Mouse (Mus musculus): Measurements from ENCODE around the gene Cfap97.
"Not testable (repeated sequence)": the region's sequence is repeated elsewhere in the genome, so short reads cannot be mapped to it uniquely, and the experiment has no call there.

The Cfap97 gene

DNA sequence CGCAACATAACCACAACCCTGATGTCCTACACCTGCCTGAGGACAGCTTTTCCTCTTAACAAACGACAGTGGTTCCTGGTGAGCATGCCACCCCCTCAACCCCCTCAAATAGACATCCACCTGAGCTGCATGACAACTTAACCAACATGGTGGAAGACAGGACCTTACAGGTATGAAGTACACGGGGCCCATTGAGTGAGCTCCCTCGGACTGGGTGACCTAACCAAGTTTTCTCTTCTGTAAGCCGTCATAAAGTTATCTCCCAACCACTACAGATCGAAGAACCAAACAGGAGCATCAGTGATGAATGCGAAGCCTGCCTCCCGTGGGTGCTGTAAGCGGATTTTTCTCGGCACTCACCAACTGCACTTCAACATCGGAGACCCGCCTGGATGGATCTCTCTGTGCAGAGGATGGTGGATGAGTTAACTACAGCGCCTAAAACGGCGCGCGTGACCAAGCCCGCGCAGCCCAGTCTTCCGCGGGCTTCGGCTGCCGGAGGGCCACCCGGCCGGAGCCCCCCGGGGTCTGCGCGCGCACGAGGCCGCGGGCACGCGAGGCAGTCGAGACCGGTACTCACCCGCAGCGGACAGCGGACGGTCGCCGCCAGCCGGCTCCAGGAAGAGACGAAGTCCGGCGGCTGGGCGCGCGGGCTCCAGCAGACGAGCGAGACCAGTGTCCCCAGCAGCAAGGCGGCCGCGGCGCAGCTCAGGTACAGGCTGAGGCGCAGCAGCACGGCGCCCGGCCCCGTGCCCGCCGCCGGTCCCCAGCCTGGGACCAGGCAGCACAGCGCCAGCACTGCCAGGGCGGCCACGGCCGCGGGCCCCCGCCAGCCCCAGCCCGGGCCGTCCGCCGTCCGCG lies at the start of gene Cfap97:
TSS of gene Cfap97 (plus strand) at position 570 of the 861 bp plus-strand sequence.
- DNase-seq (ENCODE audit: low read depth, low spot score), result no peak

DNA sequence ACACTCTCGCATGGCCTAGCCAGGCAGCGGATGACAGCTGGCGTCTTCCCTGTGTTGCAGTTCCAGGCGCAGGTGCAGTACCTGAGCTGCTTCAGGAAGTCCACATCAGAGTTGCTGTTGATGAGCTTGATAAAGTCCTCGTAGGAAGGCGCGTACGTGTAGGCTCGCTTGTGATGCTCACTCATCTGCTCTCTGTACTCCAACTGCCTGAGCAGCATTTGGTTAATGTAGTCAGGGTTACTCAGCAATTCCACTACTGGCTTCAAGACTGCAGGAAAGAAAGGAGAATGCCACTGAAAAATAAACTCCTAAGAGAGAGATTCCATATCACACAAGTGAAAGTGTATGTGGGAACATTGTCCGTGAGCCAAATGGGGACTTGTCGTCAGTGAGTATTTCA lies 48.1 kb upstream of the Cfap97 start:
- DNase-seq (ENCODE audit: low read depth, low spot score), result no peak

DNA sequence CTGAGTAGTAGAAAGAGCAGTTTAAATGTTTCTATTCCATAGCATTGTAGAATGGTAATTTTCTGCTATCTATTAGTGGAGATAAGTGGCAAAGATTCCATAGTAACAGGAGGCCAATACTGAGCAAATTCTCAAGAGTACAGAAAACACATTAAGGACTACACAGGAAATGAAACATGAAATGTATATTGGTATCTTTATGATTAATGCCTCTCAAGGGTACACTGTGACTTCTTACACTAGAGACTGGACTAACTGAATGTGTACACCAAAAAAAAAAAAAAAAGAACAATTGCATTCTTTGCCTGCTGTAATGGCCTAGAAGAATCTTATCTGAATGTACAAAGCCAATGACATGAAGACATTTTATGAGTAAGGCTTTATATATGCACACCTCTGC lies 43.9 kb upstream of the Cfap97 start:
- DNase-seq (ENCODE audit: low read depth, low spot score), result no peak

DNA sequence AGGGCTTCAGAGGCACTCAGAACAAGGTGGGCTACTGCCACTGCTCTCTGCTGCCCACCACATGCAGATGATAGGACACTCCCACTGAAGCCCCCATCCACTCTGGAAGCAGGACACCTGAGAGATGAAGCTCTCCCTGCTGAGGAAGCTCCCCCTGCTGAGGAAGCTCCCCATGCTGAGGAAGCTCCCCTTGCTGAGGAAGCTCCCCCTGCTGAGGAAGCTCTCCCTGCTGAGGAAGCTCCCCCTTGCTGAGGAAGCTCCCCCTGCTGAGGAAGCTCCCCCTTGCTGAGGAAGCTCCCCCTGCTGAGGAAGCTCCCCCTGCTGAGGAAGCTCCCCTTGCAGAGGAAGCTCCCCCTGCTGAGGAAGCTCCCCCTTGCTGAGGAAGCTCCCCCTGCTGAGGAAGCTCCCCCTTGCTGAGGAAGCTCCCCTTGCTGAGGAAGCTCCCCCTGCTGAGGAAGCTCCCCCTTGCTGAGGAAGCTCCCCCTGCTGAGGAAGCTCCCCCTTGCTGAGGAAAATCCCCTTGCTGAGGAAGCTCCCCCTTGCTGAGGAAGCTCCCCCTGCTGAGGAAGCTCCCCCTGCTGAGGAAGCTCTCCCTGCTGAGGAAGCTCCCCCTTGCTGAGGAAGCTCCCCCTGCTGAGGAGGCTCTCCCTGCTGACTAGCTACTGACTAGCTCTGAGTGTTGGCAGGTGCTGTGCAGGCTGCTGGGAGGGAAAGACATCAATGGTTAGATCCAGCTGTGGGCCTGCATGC lies 38.0 kb upstream of the Cfap97 start:
- DNase-seq (ENCODE audit: low read depth, low spot score), result not testable (repeated sequence)

DNA sequence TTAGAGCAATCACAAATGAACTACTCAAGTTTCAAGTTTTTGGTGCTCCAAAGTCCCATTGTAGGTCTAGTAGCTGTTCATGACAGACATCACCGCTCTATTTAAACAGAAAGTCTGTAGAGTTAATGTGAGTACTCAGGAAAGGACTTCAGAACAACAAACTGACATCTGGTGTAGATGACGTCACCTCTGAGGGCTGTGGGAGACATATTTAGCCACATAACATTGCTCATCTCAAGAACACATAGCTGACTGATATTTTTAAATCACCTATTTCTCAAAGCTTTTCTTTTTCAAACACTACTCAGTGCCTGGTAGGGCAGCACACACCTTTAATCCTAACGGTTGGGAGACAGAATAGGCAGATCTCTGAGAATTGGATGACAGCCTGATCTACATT lies 34.4 kb upstream of the Cfap97 start:
- DNase-seq (ENCODE audit: low read depth, low spot score), result peak; percentile 75

DNA sequence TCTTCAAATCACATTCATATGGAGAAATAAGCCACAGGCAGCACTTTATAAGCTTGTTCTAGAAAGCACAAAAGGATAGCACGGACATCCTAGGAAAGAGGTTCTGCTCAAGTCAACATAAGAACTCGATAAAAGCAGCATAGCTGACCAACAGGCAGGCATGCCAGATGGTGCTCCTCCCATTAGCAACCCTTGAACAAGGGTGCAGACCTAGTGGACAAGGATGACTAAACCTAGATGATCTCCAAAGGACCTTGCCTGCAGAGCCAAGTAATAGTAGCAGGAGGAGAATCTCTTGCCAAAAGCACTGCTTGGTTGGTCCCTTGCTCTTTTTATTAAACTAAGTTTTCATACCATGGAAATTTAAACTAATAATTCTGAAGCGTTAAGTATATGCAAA lies 32.4 kb upstream of the Cfap97 start:
- DNase-seq (ENCODE audit: low read depth, low spot score), result no peak

DNA sequence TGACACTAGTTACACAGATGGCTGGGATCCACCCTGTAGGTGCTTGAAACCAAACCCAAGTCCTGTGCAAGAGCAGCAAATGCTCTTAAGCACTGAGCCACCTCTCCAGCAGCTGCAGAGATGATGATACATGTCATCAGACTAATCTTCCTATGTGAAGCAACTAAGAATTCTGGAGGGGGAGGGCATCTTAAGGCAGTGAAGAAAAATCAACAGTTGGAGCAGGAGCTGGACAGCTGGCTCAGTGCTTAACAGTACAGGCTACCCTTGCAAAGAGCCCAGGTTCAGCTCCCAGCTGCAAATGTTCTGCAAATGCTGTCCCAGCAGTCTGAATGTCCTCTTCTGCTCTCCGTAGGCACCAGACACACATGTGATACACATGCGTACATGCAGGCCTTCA lies 29.1 kb upstream of the Cfap97 start:
- DNase-seq (ENCODE audit: low read depth, low spot score), result no peak

DNA sequence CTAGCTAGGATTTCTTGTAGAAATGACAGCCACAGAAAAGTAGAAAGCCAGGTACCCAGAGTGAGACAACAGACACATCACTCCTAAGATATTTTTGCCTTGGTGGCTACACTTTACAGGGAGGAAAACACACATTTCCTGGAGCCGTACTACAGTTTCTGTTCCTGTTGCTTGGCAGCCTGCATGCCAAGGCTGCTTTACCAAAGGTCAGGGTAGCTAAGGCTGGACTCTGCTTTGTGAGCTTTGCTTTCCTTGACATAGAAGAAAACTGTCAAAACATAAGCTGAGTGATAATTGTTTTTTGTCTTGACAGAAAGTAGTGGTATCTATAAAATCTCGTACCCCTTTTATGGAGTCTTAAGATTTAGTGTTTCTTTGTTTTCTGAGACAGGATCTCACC lies 21.1 kb upstream of the Cfap97 start:
- no peak for DNase-seq (ENCODE audit: low read depth, low spot score)

DNA sequence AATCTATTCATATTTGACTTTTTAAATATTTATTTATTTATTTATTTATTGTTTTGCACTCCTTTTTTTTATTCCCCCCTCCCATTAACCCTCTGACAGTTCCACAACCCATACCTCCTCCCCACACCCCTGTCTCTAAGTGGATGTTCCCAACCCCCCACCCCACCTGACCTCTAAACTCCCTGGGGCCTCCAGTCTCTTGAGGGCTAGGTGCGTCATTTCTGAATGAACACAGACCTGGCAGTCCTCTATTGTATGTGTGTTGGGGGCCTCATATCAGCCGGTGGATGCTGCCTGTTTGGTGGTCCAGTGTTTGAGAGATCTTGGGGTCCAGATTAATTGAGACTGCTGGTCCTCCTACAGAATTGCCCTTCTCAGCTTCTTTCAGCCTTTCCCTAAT lies 16.0 kb upstream of the Cfap97 start:
- not testable (repeated sequence) for DNase-seq (ENCODE audit: low read depth, low spot score)

DNA sequence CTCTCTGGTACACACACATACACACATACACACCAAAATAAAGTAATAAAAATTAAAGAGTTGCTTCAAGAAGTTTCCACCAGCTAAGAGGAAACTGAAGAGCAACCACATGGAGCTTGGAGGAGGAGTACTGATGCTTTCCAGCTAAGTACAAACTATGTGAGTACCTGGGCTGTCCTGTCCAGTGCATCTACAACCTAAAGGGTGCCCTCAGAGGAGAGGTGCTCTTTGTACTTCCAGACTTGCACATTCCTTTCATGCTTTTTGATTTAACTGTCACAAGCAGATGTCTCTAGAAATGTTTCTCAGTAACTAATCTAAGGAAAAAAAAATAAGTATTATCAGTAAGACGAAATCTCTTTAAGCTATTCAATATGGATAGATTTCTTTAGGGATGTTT lies 14.2 kb upstream of the Cfap97 start:
- DNase-seq (ENCODE audit: low read depth, low spot score), result no peak

DNA sequence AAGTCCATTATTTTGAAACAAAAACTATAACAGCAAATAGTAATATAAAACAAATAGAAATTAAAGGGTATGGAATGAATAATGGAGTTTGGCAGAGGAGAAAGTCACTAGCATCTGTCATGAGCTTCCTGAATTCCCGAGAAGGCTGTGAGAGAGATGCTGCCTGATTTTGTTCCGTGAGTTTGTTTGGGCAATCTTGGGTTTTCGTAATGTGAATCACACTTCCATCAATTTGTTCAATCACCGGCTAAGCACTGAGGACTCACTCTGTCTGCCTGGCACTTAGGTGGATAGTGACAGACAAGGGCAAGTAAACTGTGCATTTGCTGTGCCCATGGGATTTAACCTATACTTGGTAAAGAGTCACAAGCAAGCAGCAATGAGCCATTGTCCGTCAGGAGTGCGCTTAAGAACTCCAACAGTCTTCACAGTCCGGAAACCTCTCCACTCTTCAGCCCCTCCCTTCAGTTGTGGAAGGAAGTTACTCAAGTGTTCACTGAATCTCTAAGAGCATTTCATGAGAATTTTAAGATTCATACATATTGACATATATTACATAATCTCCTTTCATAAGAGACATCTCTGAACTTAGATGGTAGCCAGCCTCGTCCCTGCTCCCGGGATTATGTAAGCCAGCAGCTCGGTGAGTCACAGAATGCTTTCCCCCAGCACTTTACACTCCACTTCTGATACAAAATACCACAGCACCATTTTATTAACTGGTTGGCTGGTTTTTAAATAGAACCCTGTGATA lies 13.6 kb upstream of the Cfap97 start:
- DNase-seq (ENCODE audit: low read depth, low spot score), result peak; percentile 62

DNA sequence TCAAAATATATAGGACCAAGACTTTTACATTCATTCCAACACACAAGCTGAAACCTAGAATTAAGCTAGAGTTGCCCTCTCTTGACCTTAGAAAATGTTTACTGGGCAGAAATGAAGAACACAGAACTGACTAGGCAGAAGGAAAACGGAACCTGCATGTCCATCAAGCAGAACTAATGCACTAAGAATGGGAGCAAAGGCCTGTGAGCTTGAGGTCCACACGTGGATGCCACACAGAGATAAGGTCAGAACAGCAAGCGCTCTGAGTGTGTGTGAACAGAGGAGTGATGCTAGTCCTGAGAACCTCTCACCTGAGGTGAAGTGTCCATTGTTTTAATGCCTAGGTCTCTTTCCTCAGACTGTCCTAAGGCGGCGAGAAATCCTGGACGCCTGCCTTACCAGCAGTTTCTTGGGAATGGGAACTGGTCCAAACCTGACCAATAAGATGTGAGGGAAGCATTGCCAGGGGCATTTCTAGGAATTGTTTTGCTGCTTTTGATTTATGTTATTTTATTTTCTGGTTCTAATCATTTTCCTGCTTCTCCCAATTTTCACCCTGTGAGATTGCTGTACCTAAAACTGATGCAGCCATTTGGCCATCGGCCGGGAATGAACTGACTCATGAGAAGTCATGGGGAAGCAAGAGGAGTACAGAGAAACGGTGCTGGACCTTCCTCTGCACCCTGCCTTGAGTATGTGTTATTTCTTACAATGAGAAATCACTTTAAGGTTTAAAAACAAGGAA lies 11.0 kb upstream of the Cfap97 start:
- DNase-seq (ENCODE audit: low read depth, low spot score), result no peak

DNA sequence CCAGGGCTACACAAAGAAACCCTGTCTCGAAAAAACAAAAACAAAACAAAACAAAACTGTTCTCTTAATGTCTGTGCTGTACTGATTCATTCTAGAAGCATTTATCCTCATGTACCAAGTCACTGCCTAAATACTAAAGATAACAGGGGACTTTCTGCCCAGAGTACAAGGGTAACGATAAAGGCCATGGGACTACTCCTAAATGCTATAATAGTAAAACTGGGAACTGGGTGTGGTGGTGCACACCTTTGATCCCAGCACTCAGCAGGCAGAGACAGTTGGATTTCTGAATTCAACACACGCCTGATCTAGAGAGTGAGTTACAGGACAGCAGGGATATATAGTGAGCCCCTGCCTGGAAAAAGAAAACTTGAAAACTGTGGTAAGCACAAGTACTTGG lies 9.9 kb upstream of the Cfap97 start:
- no peak for DNase-seq (ENCODE audit: low read depth, low spot score)

DNA sequence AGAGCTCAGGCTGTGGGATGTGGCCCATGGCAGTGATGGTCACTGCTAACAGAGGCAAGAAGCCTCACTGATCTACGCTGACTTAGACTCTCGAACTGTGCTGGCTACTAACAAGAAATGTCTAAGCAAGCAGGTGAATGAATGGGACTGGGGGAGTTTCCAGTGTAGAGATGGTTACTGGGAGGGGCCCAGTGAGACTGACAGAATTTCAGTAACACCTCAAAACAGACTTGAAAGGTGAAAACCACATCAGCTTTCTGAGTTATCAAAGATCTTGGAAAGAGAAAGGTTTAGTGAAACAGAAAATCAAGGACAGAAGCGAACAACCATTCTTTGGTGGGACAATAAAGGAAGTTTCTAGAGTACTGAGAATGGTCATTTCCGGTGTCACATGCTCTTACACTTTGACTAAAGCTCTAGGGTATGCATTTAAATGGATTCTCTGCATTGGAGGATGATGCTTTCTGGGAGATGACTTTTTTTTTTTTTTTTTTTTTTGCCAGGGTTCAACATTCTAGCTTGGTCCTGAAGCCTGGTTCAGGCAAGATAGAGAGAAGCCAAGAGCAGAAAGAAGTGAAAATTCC lies 9.0 kb upstream of the Cfap97 start:
- no peak for DNase-seq (ENCODE audit: low read depth, low spot score)

DNA sequence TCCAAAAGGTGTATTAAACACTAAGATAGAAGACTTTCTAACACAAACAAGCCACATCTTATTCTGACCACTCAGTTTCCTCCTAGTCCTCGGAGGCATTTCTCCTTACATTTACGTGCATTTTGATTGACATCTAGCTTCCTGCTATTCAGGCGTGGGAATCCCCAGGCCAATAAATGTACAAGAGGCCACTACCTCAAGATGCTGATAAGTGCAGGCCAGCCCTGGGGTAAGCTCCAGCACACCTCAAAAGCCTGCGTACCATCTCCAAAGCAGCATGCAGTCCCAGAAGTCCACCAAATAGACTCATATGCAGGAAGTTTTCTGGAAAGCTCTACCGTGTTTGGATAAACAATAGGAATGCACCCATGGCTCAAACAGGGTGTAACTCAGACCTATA lies 8.1 kb upstream of the Cfap97 start:
- DNase-seq (ENCODE audit: low read depth, low spot score), result no peak

DNA sequence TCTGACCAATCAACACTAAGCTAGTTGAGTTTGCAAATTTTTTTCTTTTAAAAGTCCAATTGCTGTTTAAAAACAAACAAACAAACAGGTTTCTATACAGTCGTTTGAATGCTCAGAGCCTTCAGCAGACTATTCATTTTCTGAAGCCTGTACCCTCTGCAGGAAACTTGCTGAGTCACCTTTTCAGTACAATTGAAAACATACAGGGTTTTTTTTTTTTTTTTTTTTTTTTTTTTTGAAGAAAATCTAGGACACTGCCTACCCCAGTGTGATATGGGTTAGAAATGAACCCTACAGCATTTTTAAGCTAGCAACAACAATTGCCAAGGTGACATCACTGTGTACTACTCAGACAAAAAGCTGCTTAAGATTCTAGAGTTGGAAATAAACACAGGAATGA lies 7.6 kb upstream of the Cfap97 start:
- DNase-seq (ENCODE audit: low read depth, low spot score), result no peak

DNA sequence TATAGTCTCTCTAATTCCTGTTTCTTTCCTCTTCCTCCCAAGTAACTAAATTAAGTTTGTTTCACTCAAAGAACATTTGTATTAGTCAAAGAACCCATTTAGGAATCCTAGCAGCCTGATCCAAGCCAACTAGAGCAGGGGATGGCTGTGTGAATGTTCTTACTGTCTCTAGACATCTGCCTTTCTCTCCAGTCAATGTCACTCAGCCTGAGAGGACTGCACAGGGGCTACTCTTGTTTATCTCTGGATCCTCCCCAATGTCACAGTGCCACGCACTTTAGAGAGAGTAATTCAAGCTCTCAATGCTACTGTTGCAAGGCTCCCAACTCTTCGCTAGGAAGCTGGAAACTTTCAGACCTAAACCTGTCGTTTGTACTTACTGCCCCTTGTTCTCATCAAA lies 5.4 kb upstream of the Cfap97 start:
- DNase-seq (ENCODE audit: low read depth, low spot score), result no peak

DNA sequence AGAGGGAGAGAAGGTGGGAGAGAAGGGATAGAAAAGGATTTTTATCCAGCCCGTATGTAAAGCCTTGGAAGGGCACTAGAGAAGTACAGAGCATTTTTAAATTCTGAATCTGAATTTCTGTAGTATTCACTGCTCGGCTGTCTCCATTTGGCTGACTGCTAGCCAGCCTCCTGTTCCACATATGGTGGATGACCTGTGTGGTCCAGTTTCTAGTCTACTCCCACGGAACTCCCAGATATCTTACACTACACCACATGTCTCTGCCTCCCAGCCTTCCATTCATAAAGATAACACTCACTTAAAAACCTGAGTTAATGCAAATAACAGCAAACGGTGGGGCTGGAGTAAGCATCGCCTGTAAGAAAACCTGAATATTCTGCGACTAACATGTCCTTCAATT lies 2.3 kb upstream of the Cfap97 start:
- no peak for DNase-seq (ENCODE audit: low read depth, low spot score)

DNA sequence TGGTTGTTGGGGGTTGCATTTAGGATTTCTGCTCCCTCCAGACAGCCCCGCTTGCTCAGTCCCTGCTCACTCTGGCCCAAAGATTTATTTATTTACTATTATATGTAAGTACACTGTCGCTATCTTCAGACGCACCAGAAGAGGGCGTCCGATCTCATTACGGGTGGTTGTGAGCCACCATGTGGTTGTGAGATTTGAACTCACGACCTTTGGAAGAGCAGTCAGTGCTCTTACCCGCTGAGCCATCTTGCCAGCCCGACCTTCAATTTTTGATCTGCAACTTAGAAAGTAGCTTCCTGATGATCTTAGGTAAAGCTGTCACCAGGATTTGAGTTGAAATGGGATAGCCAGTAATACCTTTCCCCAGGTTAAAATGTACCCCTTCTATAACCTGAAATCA lies 1.8 kb upstream of the Cfap97 start:
- no peak for DNase-seq (ENCODE audit: low read depth, low spot score)

DNA sequence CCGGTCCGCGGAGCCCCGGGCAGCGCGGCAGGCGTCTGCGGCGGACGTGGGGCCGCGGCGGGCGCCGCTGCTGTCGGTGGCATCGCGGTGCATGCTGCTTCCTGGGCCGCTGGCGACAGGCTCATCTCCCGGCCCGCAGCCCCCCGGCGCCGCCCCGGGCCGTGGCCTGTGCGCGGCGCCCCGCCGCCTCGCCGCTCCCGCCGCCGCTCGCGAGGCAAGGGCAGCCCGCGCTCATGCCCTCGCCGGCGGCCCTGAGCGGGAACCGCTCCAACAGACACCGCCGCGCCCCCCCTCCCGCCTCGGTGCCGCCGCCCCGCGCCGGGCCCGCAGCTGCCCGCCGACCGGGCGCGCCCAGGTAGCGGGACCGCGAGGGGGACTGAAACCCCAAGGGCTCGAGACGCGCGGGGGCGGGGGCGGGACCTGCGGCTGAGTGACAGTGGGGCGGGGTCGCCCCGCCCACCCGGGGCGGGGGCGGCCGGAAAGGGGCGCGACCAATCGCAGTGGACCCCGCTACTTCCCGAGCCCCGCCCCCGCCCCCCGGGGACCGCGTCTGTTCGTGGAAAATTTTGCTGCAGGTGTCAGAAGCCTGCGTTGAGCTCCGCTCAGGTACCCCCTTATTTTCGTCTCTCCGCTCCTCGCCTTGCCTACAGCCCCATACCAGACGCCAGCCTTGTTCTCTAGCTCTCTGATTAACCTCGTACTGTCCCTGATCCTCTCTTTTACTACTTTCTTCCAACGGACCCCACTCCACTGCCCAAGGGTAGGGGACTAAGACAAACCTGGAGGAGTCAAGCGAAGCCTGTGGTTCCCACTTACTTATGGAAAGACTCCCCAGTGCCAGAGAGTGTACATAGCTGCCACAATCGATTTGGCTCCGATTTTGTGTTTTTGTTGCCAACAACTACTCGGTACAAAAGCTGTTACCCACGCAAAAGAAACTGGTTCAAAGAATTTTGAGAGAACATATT lies 777 bp downstream of the Cfap97 start, which contains the start of gene Snx25:
TSS of gene Snx25 (minus strand) at position 96 of the 968 bp plus-strand sequence.
- peak; percentile 71 for DNase-seq (ENCODE audit: low read depth, low spot score)

Data from telencephalon, adult 2 months (tissue).